Mouse (Mus musculus) limb, embryonic 10.5 days (tissue): ENCODE results near the gene Itpr2. TPM values are rescaled to one million over a fixed set of nuclear protein-coding genes. Genes with fewer than 3 reads are reported as not detected.
A peak's percentile ranks its signal among the peaks of the same experiment; 100 is the strongest.
"Not testable (repeated sequence)": the region's sequence is repeated elsewhere in the genome, so short reads cannot be mapped to it uniquely, and the experiment has no call there.

Experiments
- DNase-seq: peaks from one replicate; pipeline ENCODE4 v3.0.0-alpha.2; 2017; ENCODE audit warnings: low spot score
- H3K27ac ChIP-seq: fragments of 300-500 bp; sonication (generic); 2 replicates; pipeline ENCODE4 v1.5.1; 2016; ENCODE audit warnings: mild to moderate bottlenecking
- H3K27me3 ChIP-seq: fragments of 300-500 bp; sonication (generic); 2 replicates; pipeline ENCODE4 v1.6.1; 2016; ENCODE audit warnings: low read depth, mild to moderate bottlenecking; ENCODE audit not compliant: poor library complexity, severe bottlenecking
- H3K36me3 ChIP-seq: fragments of 300-500 bp; sonication (generic); 2 replicates; pipeline ENCODE4 v1.6.1; 2016; ENCODE audit warnings: mild to moderate bottlenecking, moderate library complexity
- H3K4me1 ChIP-seq: fragments of 300-500 bp; sonication (generic); 2 replicates; pipeline ENCODE4 v1.6.1; 2016
- H3K4me3 ChIP-seq: fragments of 300-500 bp; sonication (generic); 2 replicates; pipeline ENCODE4 v1.5.1; 2016; ENCODE audit warnings: mild to moderate bottlenecking, moderate library complexity
- H3K9me3 ChIP-seq: fragments of 300-500 bp; sonication (generic); replicated peaks from 2 replicates; pipeline ENCODE4 v1.6.1; 2016; ENCODE audit warnings: mild to moderate bottlenecking
- WGBS: fragments of 180-500 bp; shearing (Covaris S2); methylation state at CpG from one replicate; pipeline ENCODE4 v1.1.7; 2016; 5-methylcytosine and 5-hydroxymethylcytosine counted together
- polyA plus RNA-seq: library from polyadenylated mRNA; unstranded; fragments of >200 nt; fragmentation: Nextera tagmentation; extraction: Ambion mirVana; gene quantifications from 2 replicates; pipeline ENCODE4 v1.2.1, GENCODE M21; 2016

Itpr2 gene
- polyA plus RNA-seq, 1 experiment from 2014 or later: 3.7 TPM

GRCm38 (mm10) chr6:146478888-146479683 is 22.9 kb downstream of the Itpr2 start:
- H3K9me3 ChIP-seq: no peaks in the 10 kb centered on the region
- H3K4me1 ChIP-seq: no peaks in the 10 kb centered on the region
- no peaks in the 10 kb centered on the region for H3K36me3 ChIP-seq
- no peak overlapping the region for H3K4me3 ChIP-seq
- no peak overlapping the region for H3K27ac ChIP-seq
- H3K27me3 ChIP-seq: no peaks in the 10 kb centered on the region
- 89% methylated on average over 5 of the region's 5 CpGs for WGBS
- DNase-seq: no peak

GRCm38 (mm10) chr6:146476865-146477264 is 25.2 kb downstream of the Itpr2 start:
- H3K27ac ChIP-seq: no peak overlapping the region
- no peak overlapping the region for H3K4me3 ChIP-seq
- no peak for DNase-seq
- WGBS: 93% methylated on average over 1 of the region's 1 CpGs
- H3K4me1 ChIP-seq: peaks cover 3% of the 10 kb centered on the region; the same call in 1 of the 2 replicates
- H3K36me3 ChIP-seq: no peaks in the 10 kb centered on the region
- H3K27me3 ChIP-seq: no peaks in the 10 kb centered on the region
- no peaks in the 10 kb centered on the region for H3K9me3 ChIP-seq

- no peaks in the 10 kb centered on the region for H3K36me3 ChIP-seq
- no peak overlapping the region for H3K27ac ChIP-seq
- no peaks in the 10 kb centered on the region for H3K9me3 ChIP-seq
- no peak for DNase-seq
- WGBS: 89% methylated on average over 4 of the region's 4 CpGs
- H3K27me3 ChIP-seq: no peaks in the 10 kb centered on the region
- H3K4me3 ChIP-seq: no peak overlapping the region
- H3K4me1 ChIP-seq: peaks cover 3% of the 10 kb centered on the region; the same call in 1 of the 2 replicates
These were observed 27.9 kb downstream of the Itpr2 start for GRCm38 (mm10) chr6:146474166-146474565.

- Histone ChIP-seq H3K36me3 (no peaks in the 10 kb centered on the region), H3K27me3 (no peaks in the 10 kb centered on the region), H3K4me3 (no peak overlapping the region), H3K9me3 (no peaks in the 10 kb centered on the region), H3K27ac (no peak overlapping the region), H3K4me1 (peaks cover 8% of the 10 kb centered on the region)
- no peak for DNase-seq
- WGBS: 82% methylated on average over 6 of the region's 6 CpGs
These were observed 28.6 kb downstream of the Itpr2 start for GRCm38 (mm10) chr6:146473216-146473955.

GRCm38 (mm10) chr6:146470378-146470777 is 31.6 kb downstream of the Itpr2 start:
- Histone ChIP-seq H3K27me3 (no peaks in the 10 kb centered on the region), H3K4me3 (no peak overlapping the region), H3K4me1 (peaks cover 13% of the 10 kb centered on the region), H3K27ac (no peak overlapping the region), H3K9me3 (no peaks in the 10 kb centered on the region), H3K36me3 (no peaks in the 10 kb centered on the region)
- 77% methylated on average over 4 of the region's 4 CpGs for WGBS
- no peak for DNase-seq

GRCm38 (mm10) chr6:146469936-146470335 is 32.1 kb downstream of the Itpr2 start:
- Histone ChIP-seq H3K36me3 (no peaks in the 10 kb centered on the region), H3K4me1 (peaks cover 13% of the 10 kb centered on the region), H3K27ac (no peak overlapping the region), H3K9me3 (no peaks in the 10 kb centered on the region), H3K4me3 (no peak overlapping the region), H3K27me3 (no peaks in the 10 kb centered on the region)
- no peak for DNase-seq
- WGBS: 89% methylated on average over 2 of the region's 2 CpGs

GRCm38 (mm10) chr6:146468361-146468760 is 33.7 kb downstream of the Itpr2 start:
- Histone ChIP-seq H3K4me1 (peaks cover 10% of the 10 kb centered on the region), H3K36me3 (no peaks in the 10 kb centered on the region), H3K9me3 (no peaks in the 10 kb centered on the region), H3K27ac (peak overlapping the region; percentile 8; the same call in 1 of the 2 replicates), H3K27me3 (no peaks in the 10 kb centered on the region), H3K4me3 (no peak overlapping the region)
- DNase-seq: no peak
- 60% methylated on average over 8 of the region's 8 CpGs for WGBS

GRCm38 (mm10) chr6:146464645-146465042 is 37.4 kb downstream of the Itpr2 start:
- not testable (repeated sequence) for H3K27me3 ChIP-seq, H3K4me3 ChIP-seq, H3K9me3 ChIP-seq, H3K27ac ChIP-seq, DNase-seq, H3K36me3 ChIP-seq
- 95% methylated on average over 2 of the region's 2 CpGs for WGBS
- peaks cover 10% of the 10 kb centered on the region for H3K4me1 ChIP-seq

- WGBS: 80% methylated on average over 8 of the region's 8 CpGs
These were observed 37.9 kb downstream of the Itpr2 start for GRCm38 (mm10) chr6:146464014-146464644.

GRCm38 (mm10) chr6:146460936-146461335 is 41.1 kb downstream of the Itpr2 start:
- Histone ChIP-seq H3K27ac (no peak overlapping the region), H3K27me3 (no peaks in the 10 kb centered on the region), H3K9me3 (no peaks in the 10 kb centered on the region), H3K36me3 (no peaks in the 10 kb centered on the region), H3K4me3 (no peak overlapping the region), H3K4me1 (no peaks in the 10 kb centered on the region)
- no peak for DNase-seq
- 68% methylated on average over 8 of the region's 8 CpGs for WGBS

More at GRCm38 (mm10) chr6:146464014-146464644, 37.9 kb downstream of the Itpr2 start:
- Histone ChIP-seq H3K27me3 (no peaks in the 10 kb centered on the region), H3K27ac (no peak overlapping the region), H3K9me3 (no peaks in the 10 kb centered on the region), H3K4me1 (peaks cover 10% of the 10 kb centered on the region), H3K4me3 (no peak overlapping the region), H3K36me3 (no peaks in the 10 kb centered on the region)
- DNase-seq: no peak

- DNase-seq: no peak
- H3K36me3 ChIP-seq: no peaks in the 10 kb centered on the region
- WGBS: 48% methylated on average over 5 of the region's 5 CpGs
- no peaks in the 10 kb centered on the region for H3K4me1 ChIP-seq
- no peaks in the 10 kb centered on the region for H3K27me3 ChIP-seq
- H3K27ac ChIP-seq: no peak overlapping the region
- no peak overlapping the region for H3K4me3 ChIP-seq
- no peaks in the 10 kb centered on the region for H3K9me3 ChIP-seq
These were observed 43.6 kb downstream of the Itpr2 start for GRCm38 (mm10) chr6:146458436-146458835.

GRCm38 (mm10) chr6:146456741-146457140 is 45.3 kb downstream of the Itpr2 start:
- DNase-seq: no peak
- Histone ChIP-seq H3K4me3 (no peak overlapping the region), H3K36me3 (no peaks in the 10 kb centered on the region), H3K4me1 (no peaks in the 10 kb centered on the region), H3K27me3 (no peaks in the 10 kb centered on the region), H3K9me3 (no peaks in the 10 kb centered on the region), H3K27ac (no peak overlapping the region)
- WGBS: 87% methylated on average over 5 of the region's 5 CpGs
